Mouse (Mus musculus) liver, embryonic 14.5 days (tissue): ENCODE data around the gene Olfr653.

ENCODE experiments used
- CTCF ChIP-seq: IDR thresholded peaks from 2 replicates; pipeline ENCODE4 v1.5.1; 2016; ENCODE audit warnings: antibody characterized with exemption, low read depth, control low read depth
- EP300 ChIP-seq: IDR thresholded peaks from 2 replicates; pipeline ENCODE4 v1.6.1; 2016; ENCODE audit warnings: antibody characterized with exemption, low read depth

DNA sequence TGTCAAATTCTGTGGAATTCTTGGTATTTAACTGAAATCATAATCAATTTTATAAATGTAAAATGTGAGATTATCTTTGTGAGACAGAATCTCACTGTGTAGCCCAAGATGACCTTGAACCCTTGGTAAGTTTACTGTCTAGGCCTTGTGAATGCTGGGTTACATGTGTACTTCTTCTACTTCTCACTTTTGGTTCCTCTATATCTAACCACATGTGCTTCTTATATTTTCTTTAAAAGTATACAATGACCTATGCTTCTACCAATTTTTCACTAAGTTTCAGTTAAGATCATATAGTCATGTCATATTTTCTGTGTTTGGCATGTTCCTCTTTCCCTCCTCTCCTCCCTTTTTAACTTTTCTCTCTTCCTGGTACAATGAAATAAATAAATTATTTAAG, 27.6 kb downstream of the Olfr653 start:
- TF ChIP-seq CTCF: no peak
- TF ChIP-seq EP300: no peak
